Mouse (Mus musculus) limb, embryonic 13.5 days (tissue): ENCODE measurements around the gene Celf5. TPM values are rescaled to one million over a fixed set of nuclear protein-coding genes. Genes with fewer than 3 reads are reported as not detected.

Experiments
- ATAC-seq: fragments of 200-750 bp; cut with Nextera tagmentation; 2 replicates; pipeline ENCODE4 v1.8.0; 2017; ENCODE audit warnings: low read depth, moderate number of reproducible peaks, moderate TSS enrichment; ENCODE audit not compliant: low FRiP score
- H3K27ac ChIP-seq: fragments of 300-500 bp; sonication (generic); 2 replicates; pipeline ENCODE4 v1.5.1; 2015; ENCODE audit warnings: inconsistent platforms, mild to moderate bottlenecking, moderate library complexity
- H3K27me3 ChIP-seq: fragments of 300-500 bp; sonication (generic); 2 replicates; pipeline ENCODE4 v1.6.1; 2015; ENCODE audit warnings: mild to moderate bottlenecking, inconsistent platforms
- H3K36me3 ChIP-seq: fragments of 300-500 bp; sonication (generic); 2 replicates; pipeline ENCODE4 v1.6.1; 2015; ENCODE audit warnings: inconsistent platforms, mild to moderate bottlenecking, moderate library complexity
- H3K4me1 ChIP-seq: fragments of 300-500 bp; sonication (generic); 2 replicates; pipeline ENCODE4 v1.6.1; 2015; ENCODE audit warnings: inconsistent platforms
- H3K4me2 ChIP-seq: fragments of 300-500 bp; sonication (generic); replicated peaks from 2 replicates; pipeline ENCODE4 v1.6.1; 2015; ENCODE audit warnings: inconsistent platforms, mild to moderate bottlenecking, moderate library complexity
- H3K4me3 ChIP-seq: fragments of 300-500 bp; sonication (generic); 2 replicates; pipeline ENCODE4 v1.5.1; 2015; ENCODE audit warnings: moderate library complexity, mild to moderate bottlenecking, inconsistent platforms
- H3K9ac ChIP-seq: fragments of 300-500 bp; sonication (generic); 2 replicates; pipeline ENCODE4 v1.6.1; 2015; ENCODE audit warnings: mild to moderate bottlenecking, inconsistent platforms
- H3K9me3 ChIP-seq: fragments of 300-500 bp; sonication (generic); 2 replicates; pipeline ENCODE4 v1.6.1; 2016; ENCODE audit warnings: inconsistent platforms
- WGBS: fragments of 180-500 bp; shearing (Covaris S2); methylation state at CpG from one replicate; pipeline ENCODE4 v1.1.7; 2015; 5-methylcytosine and 5-hydroxymethylcytosine counted together
- polyA plus RNA-seq: library from polyadenylated mRNA; unstranded; fragments of >200 nt; fragmentation: Nextera tagmentation; extraction: Ambion mirVana; gene quantifications from 2 replicates; pipeline ENCODE4 v1.2.1, GENCODE M21; 2015

Celf5 gene
- polyA plus RNA-seq, 1 experiment from 2014 or later, result 1.6 TPM

GRCm38 (mm10) chr10:81427804-81428506 lies 54.6 kb downstream of the Celf5 start:
- WGBS, result 75% methylated on average over 8 of the region's 8 CpGs
- H3K4me2 ChIP-seq, result peak overlapping the region; percentile 85; the same call in 1 of the 2 replicates
- H3K27ac ChIP-seq, result no peak overlapping the region
- H3K4me1 ChIP-seq, result peaks cover 52% of the 10 kb centered on the region
- no peak for ATAC-seq
- H3K9me3 ChIP-seq, result no peaks in the 10 kb centered on the region
- 0 out of 2 replicates have a peak overlapping the region, but pooled peaks have one; percentile 68 for H3K4me3 ChIP-seq
- no peak overlapping the region for H3K9ac ChIP-seq
- peaks cover 50% of the 10 kb centered on the region for H3K27me3 ChIP-seq
- H3K36me3 ChIP-seq, result no peaks in the 10 kb centered on the region

GRCm38 (mm10) chr10:81427327-81427726 lies 55.2 kb downstream of the Celf5 start:
- H3K36me3 ChIP-seq, result no peaks in the 10 kb centered on the region
- H3K4me1 ChIP-seq, result peaks cover 47% of the 10 kb centered on the region
- H3K4me2 ChIP-seq, result peak overlapping the region; percentile 85
- WGBS, result 31% methylated on average over 3 of the region's 3 CpGs
- peaks cover 46% of the 10 kb centered on the region for H3K27me3 ChIP-seq
- peak overlapping the region; percentile 68 for H3K4me3 ChIP-seq
- no peaks in the 10 kb centered on the region for H3K9me3 ChIP-seq
- H3K27ac ChIP-seq, result no peak overlapping the region
- no peak for ATAC-seq
- peak overlapping the region; percentile 84 for H3K9ac ChIP-seq

DNA sequence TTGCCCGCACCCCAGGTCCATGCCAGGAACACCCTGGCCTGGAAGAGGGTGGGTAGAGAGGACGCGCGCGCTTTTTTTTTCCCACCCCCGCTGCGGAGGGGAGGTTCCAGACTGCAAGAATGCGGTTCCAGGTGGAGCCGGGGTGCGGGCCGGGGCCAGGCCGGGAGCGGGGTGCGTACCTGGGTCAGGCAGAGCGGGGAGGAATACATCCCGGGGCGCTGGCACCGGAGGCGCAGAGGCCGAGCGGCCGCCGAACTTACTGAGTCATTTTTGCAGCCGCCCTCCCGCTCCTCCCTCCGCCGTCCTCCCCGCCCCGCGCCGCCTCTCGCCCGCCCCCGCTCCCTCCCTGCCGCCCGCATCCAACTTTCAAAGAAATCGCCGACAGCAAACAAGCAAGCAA lies 55.6 kb downstream of the Celf5 start:
- Histone ChIP-seq H3K27me3 (peaks cover 45% of the 10 kb centered on the region), H3K4me2 (peak overlapping the region; percentile 85), H3K4me1 (peaks cover 47% of the 10 kb centered on the region), H3K9ac (peak overlapping the region; percentile 84), H3K9me3 (no peaks in the 10 kb centered on the region), H3K27ac (peak overlapping the region; percentile 39; the same call in 1 of the 2 replicates), H3K4me3 (peak overlapping the region; percentile 68), H3K36me3 (no peaks in the 10 kb centered on the region)
- ATAC-seq, result no peak
- under 1% methylated on average over 26 of the region's 38 CpGs for WGBS

DNA sequence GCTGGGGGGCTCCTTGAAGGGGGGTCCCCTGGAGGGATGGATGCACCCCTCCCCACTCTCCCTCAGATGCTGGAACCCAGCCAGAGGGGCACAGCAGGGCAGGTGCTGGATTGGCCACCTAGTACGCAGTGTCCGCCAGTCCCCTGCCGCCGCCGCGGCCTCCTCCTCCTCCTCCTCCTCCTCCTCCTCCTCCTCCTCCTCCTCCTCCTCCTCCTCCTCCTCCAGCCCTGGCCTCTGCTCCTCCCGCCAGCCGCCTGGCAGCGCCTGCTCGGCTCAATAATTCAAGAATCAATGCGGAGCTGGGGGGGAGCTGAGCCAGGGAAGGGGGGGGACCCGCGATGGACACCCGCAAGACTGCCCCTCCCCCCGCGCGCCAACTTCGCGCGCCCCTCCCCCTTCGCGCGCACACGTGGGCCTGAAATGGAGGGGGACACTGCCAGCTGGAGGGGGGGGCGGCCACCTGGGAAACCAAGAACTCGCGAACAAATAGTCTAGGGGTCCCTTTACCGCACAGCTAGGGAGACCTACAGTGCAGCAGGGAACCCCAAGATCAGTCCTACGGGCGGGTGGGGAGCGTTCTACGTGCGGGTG lies 56.3 kb downstream of the Celf5 start:
- no peaks in the 10 kb centered on the region for H3K9me3 ChIP-seq
- H3K4me3 ChIP-seq, result peak overlapping the region; percentile 68
- no peak for ATAC-seq
- peaks cover 42% of the 10 kb centered on the region for H3K4me1 ChIP-seq
- H3K27ac ChIP-seq, result peak overlapping the region; percentile 39; the same call in 1 of the 2 replicates
- WGBS, result 0% methylated on average over 9 of the region's 33 CpGs
- H3K4me2 ChIP-seq, result peak overlapping the region; percentile 85
- 0 out of 2 replicates have a peak, but pooled peaks cover under 1% of the 10 kb centered on the region for H3K36me3 ChIP-seq
- peak overlapping the region; percentile 84 for H3K9ac ChIP-seq
- peaks cover 45% of the 10 kb centered on the region for H3K27me3 ChIP-seq

DNA sequence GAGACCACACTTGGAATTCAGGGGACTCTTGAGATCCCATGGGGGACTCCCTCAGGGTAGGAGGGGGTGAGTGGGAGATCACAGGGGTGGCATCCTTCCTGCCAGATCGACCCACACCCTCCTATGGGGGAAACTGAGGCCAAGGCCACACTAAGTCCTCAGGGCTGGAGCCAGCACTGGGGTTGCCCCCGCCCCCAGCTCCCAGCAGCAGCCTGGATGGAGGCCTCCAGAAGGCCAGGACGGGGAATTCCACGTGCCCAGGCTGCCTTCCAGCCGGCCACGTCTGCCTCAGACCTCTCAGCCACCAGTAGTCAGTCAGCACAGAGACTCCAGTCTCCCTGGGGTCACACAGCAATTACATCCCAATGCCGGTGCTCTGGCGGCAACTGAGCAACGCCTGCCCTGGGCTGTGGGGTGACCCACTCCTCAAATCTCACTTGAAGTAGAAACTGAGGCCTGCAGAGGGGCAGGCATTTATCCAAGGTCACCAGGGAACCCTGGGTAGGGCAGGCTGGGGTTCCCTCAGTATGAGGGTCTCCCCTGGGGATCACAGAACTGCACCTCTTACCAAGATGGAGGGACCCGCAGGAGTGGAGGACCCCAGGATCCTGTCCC lies 57.2 kb downstream of the Celf5 start:
- Histone ChIP-seq H3K4me2 (peak overlapping the region; percentile 85), H3K4me3 (peak overlapping the region; percentile 68), H3K27me3 (peaks cover 45% of the 10 kb centered on the region), H3K9ac (peak overlapping the region; percentile 84), H3K27ac (peak overlapping the region; percentile 48), H3K9me3 (no peaks in the 10 kb centered on the region), H3K4me1 (peaks cover 39% of the 10 kb centered on the region), H3K36me3 (peaks cover 9% of the 10 kb centered on the region)
- no peak for ATAC-seq
- 33% methylated on average over 10 of the region's 10 CpGs for WGBS

DNA sequence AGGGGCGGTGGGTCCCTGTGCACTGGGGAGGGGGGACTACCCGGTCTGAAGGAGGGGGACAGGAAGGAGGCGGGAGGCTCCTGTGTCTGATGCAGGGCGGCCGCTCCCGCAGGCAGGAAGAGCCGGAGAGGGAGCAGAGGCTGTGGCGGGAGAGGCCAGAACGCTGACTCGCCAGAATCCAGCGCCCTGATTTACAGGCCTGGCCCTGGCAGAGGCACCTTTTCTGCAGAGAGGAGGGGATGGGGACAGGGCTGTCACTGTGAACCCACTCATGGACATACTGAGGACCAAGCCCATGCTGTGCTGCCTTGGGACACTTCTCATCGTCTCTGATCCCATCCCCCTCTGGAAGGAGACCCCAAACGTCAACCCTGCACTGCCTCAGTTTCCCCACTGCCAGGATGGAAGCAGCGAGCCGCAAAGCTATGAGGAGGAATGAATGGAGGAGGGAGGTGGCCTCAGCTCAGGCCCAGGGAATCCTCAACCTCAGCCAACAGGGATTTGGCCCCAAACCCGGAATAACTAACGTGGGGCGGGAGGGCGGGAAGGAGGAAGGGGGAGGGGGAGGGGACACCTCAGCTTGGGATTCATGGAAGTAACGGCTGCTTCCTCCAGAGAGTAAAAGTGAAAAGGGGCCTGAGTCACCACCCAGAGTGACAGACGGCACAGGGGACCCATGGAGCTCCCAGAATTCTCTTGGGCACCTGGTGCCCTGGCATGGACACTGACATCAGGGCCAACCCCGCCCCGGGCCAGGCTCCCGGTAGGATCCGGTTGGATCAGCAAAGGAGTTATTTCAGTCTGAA lies 58.1 kb downstream of the Celf5 start:
- H3K9me3 ChIP-seq, result no peaks in the 10 kb centered on the region
- peak overlapping the region; percentile 85 for H3K4me2 ChIP-seq
- 3% methylated on average over 25 of the region's 25 CpGs for WGBS
- H3K27me3 ChIP-seq, result peaks cover 45% of the 10 kb centered on the region
- H3K9ac ChIP-seq, result peak overlapping the region; percentile 84
- H3K4me1 ChIP-seq, result peaks cover 35% of the 10 kb centered on the region
- peak overlapping the region; percentile 48; the same call in 1 of the 2 replicates for H3K27ac ChIP-seq
- H3K4me3 ChIP-seq, result peak overlapping the region; percentile 68
- peaks cover 18% of the 10 kb centered on the region for H3K36me3 ChIP-seq
- no peak for ATAC-seq

DNA sequence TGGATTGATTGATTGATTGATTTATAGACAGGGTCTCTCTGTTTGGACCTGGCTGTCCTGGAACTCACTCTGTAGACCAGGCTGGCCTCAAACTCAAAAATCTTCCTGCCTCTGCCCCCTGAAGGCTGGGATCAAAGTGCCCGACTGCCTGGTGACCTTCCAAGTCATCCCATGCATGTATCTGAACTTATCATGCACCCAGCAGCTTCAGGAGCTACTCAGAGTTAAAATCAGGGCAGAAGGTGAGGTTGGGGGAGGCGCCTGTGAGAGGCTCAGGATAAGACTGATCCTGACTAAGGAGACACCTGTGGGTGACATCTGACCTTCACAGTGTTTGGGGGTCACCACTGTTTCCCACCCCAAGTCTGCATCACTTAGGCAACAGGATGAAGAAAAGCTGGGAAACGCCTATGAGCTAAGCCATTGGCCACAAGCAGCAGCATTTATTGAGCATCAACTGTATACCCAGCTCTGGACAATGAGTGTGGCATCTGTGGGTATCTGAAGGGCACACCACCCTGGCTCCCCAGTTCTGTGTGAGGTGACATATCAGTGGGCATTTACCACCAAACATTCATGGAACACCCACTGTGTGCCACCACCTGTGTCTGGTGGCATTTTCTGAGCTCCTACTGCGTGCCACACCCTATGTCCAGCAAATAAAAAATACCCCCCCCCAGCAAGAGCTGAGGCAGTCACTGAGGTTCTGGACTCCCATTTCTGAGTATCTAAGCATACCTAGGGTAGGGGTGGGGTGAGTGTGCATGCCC lies 58.8 kb downstream of the Celf5 start:
- Histone ChIP-seq H3K4me1 (peaks cover 42% of the 10 kb centered on the region), H3K36me3 (peaks cover 25% of the 10 kb centered on the region), H3K9me3 (no peaks in the 10 kb centered on the region), H3K9ac (peak overlapping the region; percentile 25), H3K4me3 (peak overlapping the region; percentile 68; the same call in 1 of the 2 replicates), H3K27ac (peak overlapping the region; percentile 34; the same call in 1 of the 2 replicates), H3K27me3 (peaks cover 39% of the 10 kb centered on the region), H3K4me2 (peak overlapping the region; percentile 85)
- ATAC-seq, result no peak
- WGBS, result 61% methylated on average over 4 of the region's 4 CpGs

GRCm38 (mm10) chr10:81422661-81423217 lies 59.8 kb downstream of the Celf5 start:
- peaks cover 30% of the 10 kb centered on the region for H3K27me3 ChIP-seq
- H3K4me2 ChIP-seq, result no peak overlapping the region
- H3K36me3 ChIP-seq, result peaks cover 26% of the 10 kb centered on the region
- H3K27ac ChIP-seq, result no peak overlapping the region
- peaks cover 52% of the 10 kb centered on the region for H3K4me1 ChIP-seq
- no peaks in the 10 kb centered on the region for H3K9me3 ChIP-seq
- ATAC-seq, result no peak
- WGBS, result 77% methylated on average over 3 of the region's 3 CpGs
- H3K4me3 ChIP-seq, result no peak overlapping the region
- H3K9ac ChIP-seq, result no peak overlapping the region

DNA sequence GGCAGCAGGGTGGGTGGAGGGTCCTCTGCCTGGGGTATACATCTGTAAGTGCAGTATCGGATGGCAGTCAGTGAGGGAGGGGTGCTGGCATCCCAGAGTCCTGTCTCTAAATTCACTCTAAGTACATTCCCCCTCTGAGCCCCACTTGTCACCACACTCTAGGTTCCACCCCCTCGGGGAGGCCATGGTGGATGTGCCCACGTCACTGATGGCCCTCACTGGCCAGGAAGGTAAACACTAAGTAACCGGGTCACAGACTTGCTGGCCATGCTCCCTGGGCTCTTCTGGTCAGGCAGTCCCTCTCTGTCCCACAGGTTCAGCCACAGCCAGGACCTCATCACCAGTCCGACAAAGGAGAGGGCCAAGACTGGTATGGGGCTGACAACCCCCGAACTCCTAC lies 60.3 kb downstream of the Celf5 start:
- WGBS, result 80% methylated on average over 6 of the region's 6 CpGs
- Histone ChIP-seq H3K4me1 (peaks cover 54% of the 10 kb centered on the region), H3K36me3 (peaks cover 26% of the 10 kb centered on the region), H3K27me3 (peaks cover 24% of the 10 kb centered on the region), H3K9me3 (no peaks in the 10 kb centered on the region), H3K4me3 (no peak overlapping the region), H3K4me2 (no peak overlapping the region), H3K27ac (no peak overlapping the region), H3K9ac (no peak overlapping the region)
- no peak for ATAC-seq

DNA sequence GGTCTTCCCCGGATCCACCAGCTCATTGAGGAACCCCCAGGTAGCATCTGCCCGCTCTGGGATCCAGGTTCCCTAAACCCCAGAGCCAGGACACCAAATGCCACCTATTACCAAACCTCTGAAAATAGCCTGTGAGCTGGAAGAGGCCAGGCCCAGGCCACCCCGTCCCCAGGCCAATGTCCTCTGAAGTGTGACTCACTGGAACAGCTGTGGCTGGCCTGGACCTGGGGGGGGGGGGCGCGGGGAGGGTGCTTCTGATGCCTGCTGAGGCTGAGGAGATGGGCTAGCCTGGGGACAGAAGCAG lies 60.8 kb downstream of the Celf5 start:
- 77% methylated on average over 3 of the region's 5 CpGs for WGBS
- Histone ChIP-seq H3K4me2 (no peak overlapping the region), H3K36me3 (peaks cover 26% of the 10 kb centered on the region), H3K4me3 (no peak overlapping the region), H3K27ac (no peak overlapping the region), H3K9ac (no peak overlapping the region), H3K27me3 (peaks cover 20% of the 10 kb centered on the region), H3K4me1 (peaks cover 55% of the 10 kb centered on the region), H3K9me3 (no peaks in the 10 kb centered on the region)
- ATAC-seq, result no peak
